Mouse (Mus musculus) midbrain, embryonic 14.5 days (tissue): Measurements from ENCODE around the gene Phactr2. TPM values are rescaled to one million over a fixed set of nuclear protein-coding genes. Genes with fewer than 3 reads are reported as not detected.

Source experiments
- ATAC-seq: fragments of 200-750 bp; cut with Nextera tagmentation; 2 replicates; pipeline ENCODE4 v1.8.0; 2017; ENCODE audit warnings: moderate number of reproducible peaks, moderate library complexity; ENCODE audit not compliant: low FRiP score, low TSS enrichment
- DNase-seq: peaks from one replicate; pipeline ENCODE4 v3.0.0-alpha.2; 2015
- H3K27ac ChIP-seq: fragments of 300-500 bp; sonication (generic); replicated peaks from 2 replicates; pipeline ENCODE4 v1.5.1; 2014; ENCODE audit warnings: mild to moderate bottlenecking, low read depth, low read length, moderate library complexity
- H3K27me3 ChIP-seq: fragments of 300-500 bp; sonication (generic); 2 replicates; pipeline ENCODE4 v1.6.1; 2014; ENCODE audit warnings: low read length, control low read depth, mixed read lengths; ENCODE audit not compliant: control insufficient read depth, insufficient read depth
- H3K36me3 ChIP-seq: fragments of 300-500 bp; sonication (generic); 2 replicates; pipeline ENCODE4 v1.6.1; 2014; ENCODE audit warnings: low read length, control low read depth; ENCODE audit not compliant: control insufficient read depth, insufficient read depth
- H3K4me1 ChIP-seq: fragments of 300-500 bp; sonication (generic); 2 replicates; pipeline ENCODE4 v1.6.1; 2014; ENCODE audit warnings: mild to moderate bottlenecking, antibody characterized with exemption, low read length, control low read depth; ENCODE audit not compliant: control insufficient read depth, insufficient read depth
- H3K4me2 ChIP-seq: fragments of 300-500 bp; sonication (generic); 2 replicates; pipeline ENCODE4 v1.6.1; 2014; ENCODE audit warnings: mild to moderate bottlenecking, low read length, moderate library complexity
- H3K4me3 ChIP-seq: fragments of 300-500 bp; sonication (generic); replicated peaks from 2 replicates; pipeline ENCODE4 v1.5.1; 2014; ENCODE audit warnings: low read depth, low read length
- H3K9ac ChIP-seq: fragments of 300-500 bp; sonication (generic); replicated peaks from 2 replicates; pipeline ENCODE4 v1.6.1; 2014; ENCODE audit warnings: mild to moderate bottlenecking, low read length, moderate library complexity
- H3K9me3 ChIP-seq: fragments of 300-500 bp; sonication (generic); 2 replicates; pipeline ENCODE4 v1.6.1; 2016; ENCODE audit warnings: low read length, control low read depth, mixed read lengths; ENCODE audit not compliant: control insufficient read depth
- WGBS: fragments of 180-500 bp; shearing (Covaris S2); extraction: QIAGEN DNeasy Blood & Tissue Kit; methylation state at CpG from one replicate; pipeline ENCODE4 v1.1.7; 2014; 5-methylcytosine and 5-hydroxymethylcytosine counted together
- polyA plus RNA-seq: library from polyadenylated mRNA; unstranded; fragments of >200 nt; fragmentation: Nextera tagmentation; extraction: Ambion mirVana; gene quantifications from 2 replicates; pipeline ENCODE4 v1.2.1, GENCODE M21; 2014

Phactr2 gene
- polyA plus RNA-seq, 1 experiment from 2014 or later, result 6.3 TPM

DNA sequence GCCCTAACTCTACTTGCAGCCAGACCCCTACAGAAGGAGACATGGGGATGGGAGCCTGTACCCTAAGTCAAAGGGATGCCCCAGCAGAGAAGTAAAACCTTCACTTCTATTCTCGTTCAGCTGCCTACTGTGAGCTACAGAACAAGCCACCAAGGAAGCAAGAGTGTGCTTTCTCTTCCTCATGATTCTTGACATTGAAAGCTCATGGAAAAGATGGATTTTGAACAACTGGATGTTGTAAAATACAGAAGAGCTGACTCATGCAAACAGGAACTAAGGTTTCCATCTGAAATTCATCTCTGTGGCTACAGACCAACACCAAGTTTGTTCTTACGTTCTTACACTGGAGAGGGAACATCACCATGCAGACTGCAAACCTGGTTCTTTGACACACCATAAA, 179.3 kb downstream of the Phactr2 start:
- no peak overlapping the region for H3K4me2 ChIP-seq
- 90% methylated on average over 2 of the region's 2 CpGs for WGBS
- ATAC-seq (no peak), DNase-seq (no peak)
- no peaks in the 10 kb centered on the region for H3K4me1 ChIP-seq
- H3K4me3 ChIP-seq, result no peak overlapping the region
- H3K27me3 ChIP-seq, result no peaks in the 10 kb centered on the region
- no peak overlapping the region for H3K27ac ChIP-seq
- H3K9ac ChIP-seq, result no peak overlapping the region
- no peaks in the 10 kb centered on the region for H3K36me3 ChIP-seq
- H3K9me3 ChIP-seq, result no peaks in the 10 kb centered on the region

DNA sequence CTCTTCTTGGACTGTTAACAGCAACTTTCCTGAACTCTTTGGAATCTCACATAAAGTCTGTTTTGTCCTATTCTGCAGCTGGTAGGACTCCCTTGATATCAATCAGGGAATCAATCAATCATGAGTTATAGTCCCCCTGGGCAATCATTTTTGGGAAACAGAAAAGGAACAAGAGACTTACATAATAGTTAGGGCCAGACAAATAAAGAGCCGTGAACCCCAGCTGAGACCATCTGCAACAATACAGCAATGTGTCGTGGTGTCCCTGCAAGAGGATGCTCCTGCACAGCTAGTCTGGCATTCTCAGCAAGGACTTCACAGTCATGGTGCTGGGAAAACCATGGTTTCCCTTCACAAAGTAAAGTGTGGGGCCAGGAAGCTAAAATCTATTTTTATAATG, 182.2 kb downstream of the Phactr2 start:
- no peaks in the 10 kb centered on the region for H3K9me3 ChIP-seq
- H3K36me3 ChIP-seq, result no peaks in the 10 kb centered on the region
- no peaks in the 10 kb centered on the region for H3K27me3 ChIP-seq
- no peaks in the 10 kb centered on the region for H3K4me1 ChIP-seq
- no peak overlapping the region for H3K9ac ChIP-seq
- WGBS, result 52% methylated on average over 2 of the region's 2 CpGs
- H3K27ac ChIP-seq, result no peak overlapping the region
- no peak overlapping the region for H3K4me3 ChIP-seq
- ATAC-seq (no peak), DNase-seq (no peak)
- H3K4me2 ChIP-seq, result no peak overlapping the region

DNA sequence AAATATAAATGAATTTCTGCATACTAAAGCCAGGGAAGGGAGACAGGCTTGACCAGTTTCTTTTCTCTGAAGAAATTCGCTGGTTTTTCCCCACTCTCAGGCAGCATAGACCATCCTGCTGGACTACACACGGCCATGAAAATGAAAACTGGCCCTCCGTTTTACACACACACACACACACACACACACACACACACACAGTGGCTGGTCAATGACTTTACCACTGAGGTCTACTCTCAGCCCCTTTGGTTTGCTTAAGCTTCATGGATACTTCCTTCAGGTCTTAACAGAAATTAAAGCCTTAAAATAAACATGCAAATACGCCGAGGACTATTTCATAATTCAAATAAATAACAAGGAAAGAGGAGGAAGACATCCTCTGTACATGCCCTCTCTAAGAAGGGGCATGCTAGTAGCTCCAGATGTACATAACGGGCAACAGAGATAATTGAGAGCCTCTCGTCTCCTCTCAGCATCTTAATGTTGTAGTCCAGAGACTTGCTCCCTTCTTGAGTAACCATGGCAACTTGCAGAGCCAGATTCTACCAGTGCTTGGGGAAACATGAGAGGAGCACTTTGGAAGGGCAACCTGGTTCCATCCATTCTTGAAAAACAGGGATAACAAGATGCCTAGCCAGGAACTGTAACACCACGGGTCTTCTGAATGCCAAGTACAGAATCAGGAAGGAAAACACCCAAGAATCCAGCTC, 184.8 kb downstream of the Phactr2 start:
- WGBS, result 83% methylated on average over 8 of the region's 8 CpGs
- Histone ChIP-seq H3K4me2 (no peak overlapping the region), H3K27me3 (no peaks in the 10 kb centered on the region), H3K9ac (no peak overlapping the region), H3K4me3 (no peak overlapping the region), H3K36me3 (no peaks in the 10 kb centered on the region), H3K4me1 (no peaks in the 10 kb centered on the region), H3K9me3 (no peaks in the 10 kb centered on the region), H3K27ac (no peak overlapping the region)
- ATAC-seq, result no peak
- peak; percentile 13 for DNase-seq

DNA sequence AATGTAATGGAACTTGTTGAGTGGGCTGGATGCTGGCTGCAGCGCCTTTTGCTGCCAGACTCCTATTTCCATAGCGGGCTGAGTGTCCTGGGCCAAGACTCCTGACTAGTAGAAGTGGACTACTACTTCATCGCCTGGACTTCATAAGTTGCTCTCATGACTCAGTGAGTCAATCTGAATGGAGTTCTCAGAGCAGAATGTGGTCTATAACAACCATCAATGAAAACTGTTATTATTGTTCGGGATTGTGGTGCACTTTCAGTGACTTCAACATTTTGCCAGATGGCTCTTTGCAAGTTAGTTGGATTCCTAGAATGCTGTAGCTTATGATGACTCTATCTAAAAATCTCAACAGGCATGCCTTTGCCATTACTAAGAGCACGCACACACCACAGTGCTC, 185.9 kb downstream of the Phactr2 start:
- Histone ChIP-seq H3K4me3 (no peak overlapping the region), H3K9ac (no peak overlapping the region), H3K4me1 (no peaks in the 10 kb centered on the region), H3K27me3 (no peaks in the 10 kb centered on the region), H3K4me2 (no peak overlapping the region), H3K36me3 (no peaks in the 10 kb centered on the region), H3K9me3 (no peaks in the 10 kb centered on the region), H3K27ac (no peak overlapping the region)
- ATAC-seq, result no peak
- DNase-seq, result no peak
- 96% methylated on average over 5 of the region's 5 CpGs for WGBS

DNA sequence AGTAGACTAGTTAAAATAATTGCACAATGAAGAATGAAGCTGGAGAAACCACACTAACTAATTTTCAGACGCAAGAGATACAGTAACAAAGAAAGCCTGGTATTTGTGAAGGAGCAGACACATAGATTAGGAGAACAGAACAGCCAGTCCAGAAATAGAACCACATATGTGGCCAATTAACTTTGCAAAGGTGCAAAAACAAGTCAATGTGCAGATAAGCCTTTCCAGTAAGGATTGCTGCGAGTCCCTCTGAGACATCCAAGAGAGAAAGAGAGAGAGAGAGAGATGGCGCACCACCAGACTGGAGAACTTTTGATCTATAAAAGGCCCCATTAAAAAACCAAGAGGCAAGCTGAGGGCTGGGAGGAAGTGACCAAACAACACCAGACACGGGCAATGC, 190.8 kb downstream of the Phactr2 start:
- Histone ChIP-seq H3K4me3 (no peak overlapping the region), H3K4me2 (no peak overlapping the region), H3K9ac (no peak overlapping the region), H3K4me1 (no peaks in the 10 kb centered on the region), H3K9me3 (no peaks in the 10 kb centered on the region), H3K27ac (no peak overlapping the region), H3K27me3 (no peaks in the 10 kb centered on the region), H3K36me3 (no peaks in the 10 kb centered on the region)
- no peak for ATAC-seq
- 80% methylated on average over 4 of the region's 4 CpGs for WGBS
- DNase-seq, result no peak

DNA sequence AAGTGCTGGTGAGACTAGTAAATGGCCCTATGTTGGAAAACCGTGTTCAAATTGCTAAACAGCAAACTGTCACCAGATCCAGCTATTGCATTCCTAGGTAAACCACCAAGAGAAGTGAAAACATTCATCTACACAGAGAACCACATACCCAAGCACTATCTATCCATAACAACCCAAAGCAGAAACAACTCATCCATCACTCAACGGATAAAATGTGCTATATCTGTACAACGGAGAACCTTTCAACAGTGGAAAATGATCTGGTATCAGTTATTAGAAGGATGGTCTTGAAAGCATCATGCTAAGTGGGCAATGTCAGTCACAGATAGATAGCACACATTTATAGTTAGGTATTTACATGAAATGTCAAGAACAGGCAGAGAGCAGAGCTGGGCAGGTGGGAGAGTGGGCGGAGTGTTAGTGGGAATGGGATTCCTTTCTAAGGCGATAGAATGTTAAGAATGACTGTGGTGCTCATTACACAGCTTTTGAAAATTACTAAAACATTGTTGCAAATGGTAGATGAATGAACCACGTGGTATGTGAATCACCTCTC, 193.8 kb downstream of the Phactr2 start:
- H3K27ac ChIP-seq, result no peak overlapping the region
- no peak overlapping the region for H3K4me2 ChIP-seq
- H3K4me3 ChIP-seq, result no peak overlapping the region
- H3K27me3 ChIP-seq, result no peaks in the 10 kb centered on the region
- H3K36me3 ChIP-seq, result no peaks in the 10 kb centered on the region
- DNase-seq, result no peak
- no peaks in the 10 kb centered on the region for H3K4me1 ChIP-seq
- ATAC-seq, result no peak
- WGBS, result 93% methylated on average over 6 of the region's 6 CpGs
- H3K9ac ChIP-seq, result no peak overlapping the region
- H3K9me3 ChIP-seq, result no peaks in the 10 kb centered on the region

DNA sequence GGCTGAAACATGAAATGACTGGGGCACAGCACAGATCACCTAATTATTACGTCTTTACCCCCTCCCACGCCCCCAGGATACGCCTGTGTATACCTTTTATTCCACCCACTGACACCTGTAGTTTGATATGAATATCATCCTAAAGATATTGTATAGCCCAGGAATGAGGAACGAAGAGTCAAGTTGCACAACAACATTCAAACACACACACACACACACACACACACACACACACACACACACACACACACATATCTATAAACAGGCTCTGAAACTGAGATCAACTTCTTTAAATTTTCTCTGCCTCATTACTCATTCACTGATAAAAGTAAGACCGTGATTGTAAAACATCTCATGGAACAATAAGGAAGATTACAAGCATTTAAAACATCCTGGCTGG, 197.9 kb downstream of the Phactr2 start:
- DNase-seq, result no peak
- Histone ChIP-seq H3K27ac (no peak overlapping the region), H3K9ac (no peak overlapping the region), H3K36me3 (no peaks in the 10 kb centered on the region), H3K9me3 (no peaks in the 10 kb centered on the region), H3K4me1 (no peaks in the 10 kb centered on the region), H3K4me2 (no peak overlapping the region), H3K27me3 (no peaks in the 10 kb centered on the region), H3K4me3 (no peak overlapping the region)
- WGBS, result 91% methylated on average over 5 of the region's 5 CpGs
- no peak for ATAC-seq

DNA sequence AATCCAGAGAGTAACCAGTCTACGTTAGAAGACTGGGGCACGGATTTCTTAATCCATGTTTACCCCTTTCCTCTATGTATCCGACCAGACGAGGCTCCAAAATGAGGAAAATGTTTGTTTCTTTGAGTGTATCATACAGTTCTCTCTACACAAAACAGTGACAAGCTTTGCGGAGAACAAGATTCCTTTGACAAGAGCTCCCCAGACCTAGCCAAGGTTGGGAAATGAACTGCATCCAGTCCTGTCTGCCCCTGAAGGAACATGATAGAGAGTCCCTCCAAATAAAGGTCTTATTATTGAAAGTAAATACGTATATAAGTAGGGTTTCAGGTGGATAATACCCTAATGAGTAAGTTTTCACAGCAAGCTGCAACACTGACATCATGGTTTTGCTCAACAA, 199.1 kb downstream of the Phactr2 start:
- DNase-seq (no peak), ATAC-seq (no peak)
- WGBS, result 89% methylated on average over 6 of the region's 6 CpGs
- Histone ChIP-seq H3K4me3 (no peak overlapping the region), H3K9ac (no peak overlapping the region), H3K9me3 (no peaks in the 10 kb centered on the region), H3K4me2 (no peak overlapping the region), H3K27me3 (no peaks in the 10 kb centered on the region), H3K36me3 (no peaks in the 10 kb centered on the region), H3K27ac (no peak overlapping the region), H3K4me1 (no peaks in the 10 kb centered on the region)

DNA sequence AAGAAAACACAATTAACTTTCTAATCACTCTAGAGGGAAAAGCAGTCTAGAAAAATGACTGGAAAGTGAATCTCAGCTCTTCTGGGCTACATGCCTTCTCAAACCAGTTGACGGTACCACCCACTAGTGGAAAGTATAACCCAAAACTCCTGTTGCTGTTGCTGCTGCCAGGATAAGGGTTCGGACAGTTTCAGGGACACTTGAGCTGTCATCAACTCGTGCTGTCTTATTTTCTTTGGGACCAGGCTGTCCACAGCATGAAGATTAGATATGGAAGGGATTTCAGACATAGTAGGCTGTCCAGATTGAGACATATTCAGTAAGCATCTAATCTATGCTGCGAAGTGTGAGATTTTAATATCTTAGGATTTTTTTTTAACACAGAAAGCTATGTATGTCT, 199.5 kb downstream of the Phactr2 start:
- no peaks in the 10 kb centered on the region for H3K9me3 ChIP-seq
- DNase-seq (no peak), ATAC-seq (no peak)
- no peak overlapping the region for H3K4me2 ChIP-seq
- no peak overlapping the region for H3K9ac ChIP-seq
- WGBS, result 89% methylated on average over 4 of the region's 4 CpGs
- H3K27me3 ChIP-seq, result no peaks in the 10 kb centered on the region
- no peaks in the 10 kb centered on the region for H3K36me3 ChIP-seq
- no peak overlapping the region for H3K4me3 ChIP-seq
- no peaks in the 10 kb centered on the region for H3K4me1 ChIP-seq
- no peak overlapping the region for H3K27ac ChIP-seq
